Mouse (Mus musculus) megakaryocyte, embryonic 14.5 days (primary cell): Measurements from ENCODE around the gene Ano6.

Source experiments
- FLI1 ChIP-seq: IDR thresholded peaks from 2 replicates; pipeline ENCODE4 v1.6.1; 2012; ENCODE audit warnings: low read length, inconsistent platforms, mixed read lengths
- GATA1 ChIP-seq: IDR thresholded peaks from 3 replicates; pipeline ENCODE4 v1.6.1; 2012; ENCODE audit warnings: mixed read lengths, low read length, inconsistent platforms, borderline replicate concordance

- no peak for TF ChIP-seq GATA1
- TF ChIP-seq FLI1: no peak
Observed at GRCm38 (mm10) chr15:95750038-95750437, 40.6 kb upstream of the Ano6 start.
